Comparison of ENCODE assay signal across 9 mouse cellular contexts in the genomic region with DNA sequence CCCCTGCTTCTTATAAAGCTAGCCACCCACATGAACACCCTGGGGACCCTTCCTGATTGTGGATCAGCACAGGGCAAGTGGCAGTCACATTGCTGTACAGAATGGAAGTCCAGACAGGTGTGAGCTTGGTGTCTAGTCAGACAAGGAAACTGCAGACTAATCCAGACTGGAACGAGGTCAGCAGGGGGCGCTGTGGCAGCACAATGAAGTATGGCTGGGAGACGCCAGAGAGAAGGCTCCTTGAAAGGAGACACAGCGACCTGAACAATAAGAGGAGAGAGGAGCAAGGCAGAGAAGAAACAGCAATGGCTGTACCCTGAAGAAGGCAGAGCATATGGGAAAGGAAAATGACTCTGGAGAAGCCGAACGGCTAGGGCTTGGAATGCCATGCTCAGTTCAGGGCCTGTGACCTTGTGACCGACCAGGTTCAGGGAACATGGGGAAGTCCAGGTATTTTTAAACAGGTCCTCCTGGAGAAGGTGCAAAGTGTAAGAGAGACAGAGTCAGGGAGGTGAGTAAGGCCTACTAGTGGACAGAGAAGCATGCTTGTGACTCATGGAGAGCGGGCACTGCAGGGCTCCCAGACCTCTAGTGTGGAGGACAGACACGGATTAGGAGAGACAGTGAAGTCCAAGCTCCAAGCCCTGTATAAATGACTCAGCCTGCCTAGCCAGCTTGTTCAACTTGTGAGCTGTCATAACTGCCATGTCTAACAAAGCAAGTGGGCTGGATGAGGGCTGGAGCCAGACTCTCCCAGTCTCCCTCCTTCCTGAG.
DNase-seq lines count a peak whose midpoint lies in the region; ATAC-seq and TF ChIP-seq lines count a peak whose summit lies in the region.
"Had no signal": no experiment of that assay in that cellular context is flagged by ENCODE, and none has a peak within 500 bp of the region (broad histone marks: within the 10 kb centered on the region; RNA-seq: fewer than 3 reads in every experiment).

No protein-coding gene starts in this region.

- TF ChIP-seq EP300 in stomach, postnatal 0 days (optimal IDR thresholded peaks at IDR 0.05), result no peak

- no peak overlapping the region for H3K4me2 ChIP-seq in embryonic facial prominence, embryonic 14.5 days (ENCODE audit: low read depth, low read length)
- H3K4me2 ChIP-seq in heart, embryonic 15.5 days, result no peak overlapping the region
- no peak overlapping the region for H3K4me2 ChIP-seq in liver, embryonic 11.5 days
- no peak overlapping the region for H3K4me2 ChIP-seq in neural tube, embryonic 12.5 days (replicated peaks)
- no peak overlapping the region for H3K4me2 ChIP-seq in stomach, postnatal 0 days (replicated peaks; ENCODE audit: low read depth)

- no peak overlapping the region for H3K27ac ChIP-seq in embryonic facial prominence, embryonic 14.5 days (replicated peaks; ENCODE audit: low read depth, low read length)
- H3K27ac ChIP-seq in heart, embryonic 15.5 days, result no peak overlapping the region
- no peak overlapping the region for H3K27ac ChIP-seq in liver, embryonic 11.5 days (ENCODE audit: low read depth, low read length)
- H3K27ac ChIP-seq in neural tube, embryonic 12.5 days, result no peak overlapping the region
- H3K27ac ChIP-seq in stomach, postnatal 0 days (replicated peaks), result no peak overlapping the region

- no peak overlapping the region for H3K9ac ChIP-seq in embryonic facial prominence, embryonic 14.5 days (ENCODE audit: low read depth, low read length)
- H3K9ac ChIP-seq in heart, embryonic 15.5 days, result no peak overlapping the region
- H3K9ac ChIP-seq in liver, embryonic 11.5 days (ENCODE audit: low read depth, low read length), result no peak overlapping the region
- no peak overlapping the region for H3K9ac ChIP-seq in neural tube, embryonic 12.5 days
- no peak overlapping the region for H3K9ac ChIP-seq in stomach, postnatal 0 days (ENCODE audit: low read length)

- WGBS in embryonic facial prominence, embryonic 14.5 days, result 41% methylated on average over 9 of the region's 9 CpGs
- WGBS in heart, embryonic 15.5 days, result 42% methylated on average over 9 of the region's 9 CpGs
- 49% methylated on average over 9 of the region's 9 CpGs for WGBS in liver, embryonic 11.5 days
- 46% methylated on average over 9 of the region's 9 CpGs for WGBS in neural tube, embryonic 12.5 days
- WGBS in stomach, postnatal 0 days, result 51% methylated on average over 9 of the region's 9 CpGs

- peak; percentile 57 for DNase-seq in CD4-positive helper T cell, adult 2 months (ENCODE audit: low read depth, low spot score)
- DNase-seq in adrenal gland, postnatal 4 days (ENCODE audit: low spot score in 2 of 2), result peak; percentile 50 to 70
- peak; percentile 72 for DNase-seq in embryonic facial prominence, embryonic 14.5 days (ENCODE audit: low spot score)
- DNase-seq in kidney, postnatal 10 days, result peak; percentile 90
- DNase-seq in liver, embryonic 11.5 days (ENCODE audit: low spot score), result peak; percentile 56
- peak; percentile 82 for DNase-seq in stomach, postnatal 0 days (ENCODE audit: low spot score)

- H3K4me3 ChIP-seq in embryonic facial prominence, embryonic 14.5 days (ENCODE audit: low read depth, low read length), result no peak overlapping the region
- H3K4me3 ChIP-seq in heart, embryonic 15.5 days, result no peak overlapping the region
- no peak overlapping the region for H3K4me3 ChIP-seq in liver, embryonic 11.5 days (ENCODE audit: low read depth, low read length)
- no peak overlapping the region for H3K4me3 ChIP-seq in neural tube, embryonic 12.5 days
- no peak overlapping the region for H3K4me3 ChIP-seq in stomach, postnatal 0 days (ENCODE audit: low read depth, low read length)
- H3K4me3 ChIP-seq: erythroblast, embryonic 14.5 days had no signal

- H3K4me1 ChIP-seq in embryonic facial prominence, embryonic 14.5 days (ENCODE audit: control insufficient read depth, insufficient read depth, low read length), result no peaks in the 10 kb centered on the region
- H3K4me1 ChIP-seq in heart, embryonic 15.5 days (replicated peaks), result no peaks in the 10 kb centered on the region
- H3K4me1 ChIP-seq in liver, embryonic 11.5 days (replicated peaks; ENCODE audit: control insufficient read depth, insufficient read depth, low read length), result peaks cover 3% of the 10 kb centered on the region; the same call in 1 of the 2 replicates
- H3K4me1 ChIP-seq in neural tube, embryonic 12.5 days, result no peaks in the 10 kb centered on the region
- no peaks in the 10 kb centered on the region for H3K4me1 ChIP-seq in stomach, postnatal 0 days (replicated peaks; ENCODE audit: control insufficient read depth, insufficient read depth)

- H3K27me3 ChIP-seq in embryonic facial prominence, embryonic 14.5 days (replicated peaks; ENCODE audit: control insufficient read depth, insufficient read depth, low read length), result no peaks in the 10 kb centered on the region
- no peaks in the 10 kb centered on the region for H3K27me3 ChIP-seq in heart, embryonic 15.5 days
- H3K27me3 ChIP-seq in liver, embryonic 11.5 days (replicated peaks; ENCODE audit: control insufficient read depth, insufficient read depth, low read length), result no peaks in the 10 kb centered on the region
- H3K27me3 ChIP-seq in neural tube, embryonic 12.5 days (replicated peaks), result no peaks in the 10 kb centered on the region
- no peaks in the 10 kb centered on the region for H3K27me3 ChIP-seq in stomach, postnatal 0 days (ENCODE audit: control insufficient read depth, insufficient read depth, low read length)

- H3K9me3 ChIP-seq in embryonic facial prominence, embryonic 14.5 days (ENCODE audit: control insufficient read depth, low read length), result no peaks in the 10 kb centered on the region
- no peaks in the 10 kb centered on the region for H3K9me3 ChIP-seq in heart, embryonic 15.5 days (replicated peaks)
- no peaks in the 10 kb centered on the region for H3K9me3 ChIP-seq in liver, embryonic 11.5 days (ENCODE audit: control insufficient read depth, low read length)
- H3K9me3 ChIP-seq in neural tube, embryonic 12.5 days, result no peaks in the 10 kb centered on the region
- no peaks in the 10 kb centered on the region for H3K9me3 ChIP-seq in stomach, postnatal 0 days (ENCODE audit: control insufficient read depth, low read length)

- peak; percentile 71 for ATAC-seq in embryonic facial prominence, embryonic 14.5 days (ENCODE audit: low read depth)
- 0 out of 2 replicates have a peak, but pooled peaks have one; percentile 27 for ATAC-seq in heart, embryonic 15.5 days (replicated peaks; ENCODE audit: insufficient number of reproducible peaks, insufficient read depth, low FRiP score, low read depth)
- peak; percentile 57; the same call in 1 of the 2 replicates for ATAC-seq in liver, embryonic 11.5 days (replicated peaks; ENCODE audit: low FRiP score)
- peak; percentile 84 for ATAC-seq in neural tube, embryonic 12.5 days (ENCODE audit: low FRiP score, low read depth)
- ATAC-seq in stomach, postnatal 0 days (ENCODE audit: low FRiP score, low TSS enrichment), result peak; percentile 60

- peak; percentile 87 for TF ChIP-seq CTCF in stomach, postnatal 0 days (IDR thresholded peaks at IDR 0.05; ENCODE audit: low read depth)

- H3K36me3 ChIP-seq in embryonic facial prominence, embryonic 14.5 days (ENCODE audit: control insufficient read depth, insufficient read depth, low read length), result peaks cover 4% of the 10 kb centered on the region; the same call in 1 of the 2 replicates
- H3K36me3 ChIP-seq in heart, embryonic 15.5 days, result no peaks in the 10 kb centered on the region
- H3K36me3 ChIP-seq in liver, embryonic 11.5 days (ENCODE audit: control insufficient read depth, insufficient read depth, low read length), result no peaks in the 10 kb centered on the region
- H3K36me3 ChIP-seq in neural tube, embryonic 12.5 days, result no peaks in the 10 kb centered on the region; the same call in 1 of the 2 replicates
- H3K36me3 ChIP-seq in stomach, postnatal 0 days (ENCODE audit: control insufficient read depth, insufficient read depth, low read length), result no peaks in the 10 kb centered on the region

Comparison
In these comparisons a context has a peak if more than half of its experiments do, and no peak if none do; other contexts are left out.
1. ATAC-seq: peak in every context shown above with its lines; median percentile 84 in neural tube, embryonic 12.5 days; 71 in embryonic facial prominence, embryonic 14.5 days; 60 in stomach, postnatal 0 days; 57 in liver, embryonic 11.5 days; 27 in heart, embryonic 15.5 days.